Mouse (Mus musculus) layer of hippocampus, postnatal 10 days (tissue): ENCODE measurements around the gene Tomt. TPM values are rescaled to one million over a fixed set of nuclear protein-coding genes. Genes with fewer than 3 reads are reported as not detected.

Experiments used
- DNase-seq, 2 experiments: peaks; one replicate each; pipeline ENCODE4 v3.0.0; 2021; ENCODE audit warnings: low spot score in 2 of 2
- total RNA-seq, 2 experiments: library from RNA; stranded (reverse); gene quantifications; 2 replicates each; pipeline ENCODE4 v1.2.3; 2021

The Tomt gene
- total RNA-seq, 2 experiments from 2014 or later: 0.11 TPM; not detected in 1

GRCm38 (mm10) chr7:101902846-101903245 is 3.3 kb downstream of the Tomt start:
- no peak for DNase-seq

- DNase-seq: no peak
Measured at GRCm38 (mm10) chr7:101901969-101902368, 4.2 kb downstream of the Tomt start.

- no peak for DNase-seq
Measured at GRCm38 (mm10) chr7:101900331-101901097, 5.6 kb downstream of the Tomt start.

- peak; percentile 91 to 94 for DNase-seq
Measured at GRCm38 (mm10) chr7:101896104-101897066, 9.8 kb downstream of the Tomt start.

GRCm38 (mm10) chr7:101895695-101896094 is 10.5 kb downstream of the Tomt start:
- DNase-seq: no peak

GRCm38 (mm10) chr7:101888460-101888859 is 17.7 kb downstream of the Tomt start:
- DNase-seq: no peak

- DNase-seq: no peak
Measured at GRCm38 (mm10) chr7:101886274-101886673, 19.9 kb downstream of the Tomt start.

- DNase-seq: no peak
Measured at GRCm38 (mm10) chr7:101884160-101884559, 22.0 kb downstream of the Tomt start.

GRCm38 (mm10) chr7:101882413-101883154 is 23.6 kb downstream of the Tomt start:
- DNase-seq: no peak

- no peak for DNase-seq
Measured at GRCm38 (mm10) chr7:101880855-101881254, 25.3 kb downstream of the Tomt start.

- DNase-seq: no peak
Measured at GRCm38 (mm10) chr7:101875978-101876377, 30.2 kb downstream of the Tomt start.

- DNase-seq: no peak
Measured at GRCm38 (mm10) chr7:101871296-101871695, 34.9 kb downstream of the Tomt start.

GRCm38 (mm10) chr7:101870629-101871028 is 35.5 kb downstream of the Tomt start, which contains the start of gene Folr1:
Gene Folr1, minus strand, starts transcription at chr7:101870788.
- no peak for DNase-seq

GRCm38 (mm10) chr7:101869163-101869500 is 37.0 kb downstream of the Tomt start:
- no peak for DNase-seq

- no peak for DNase-seq
Measured at GRCm38 (mm10) chr7:101868241-101869162, 37.7 kb downstream of the Tomt start.

- DNase-seq: no peak
Measured at GRCm38 (mm10) chr7:101867482-101867881, 38.7 kb downstream of the Tomt start.

- no peak for DNase-seq
Measured at GRCm38 (mm10) chr7:101866491-101867265, 39.5 kb downstream of the Tomt start.

GRCm38 (mm10) chr7:101863415-101863814 is 42.7 kb downstream of the Tomt start, which contains the start of gene Anapc15:
Gene Anapc15, plus strand, starts transcription at chr7:101863715.
- DNase-seq: no peak

GRCm38 (mm10) chr7:101862291-101862690 is 43.9 kb downstream of the Tomt start:
- DNase-seq: no peak
